Mouse (Mus musculus) myocyte (in vitro differentiated cells): ENCODE data around the gene Gcnt3. TPM values are rescaled to one million over a fixed set of nuclear protein-coding genes. Genes with fewer than 3 reads are reported as not detected.

ENCODE experiments used
- H3K27me3 ChIP-seq: one replicate; pipeline ENCODE4 v1.6.1; 2011; ENCODE audit not compliant: control insufficient read depth, insufficient read depth, insufficient read length
- H3K36me3 ChIP-seq: one replicate; pipeline ENCODE4 v1.6.1; 2011; ENCODE audit not compliant: control insufficient read depth, insufficient read depth
- H3K4me2 ChIP-seq: one replicate; pipeline ENCODE4 v1.6.1; 2011; ENCODE audit warnings: low read depth, control low read depth
- H3K4me3 ChIP-seq: one replicate; pipeline ENCODE4 v1.5.1; 2011; ENCODE audit warnings: mild to moderate bottlenecking, control low read depth, moderate library complexity
- H3K79me2 ChIP-seq: one replicate; pipeline ENCODE4 v1.6.1; 2011; ENCODE audit not compliant: control insufficient read depth, insufficient read depth
- H3ac ChIP-seq: one replicate; pipeline ENCODE4 v1.6.1; 2011; ENCODE audit not compliant: control insufficient read depth, insufficient read length
- CEBPB ChIP-seq: IDR thresholded peaks from 2 replicates; pipeline ENCODE4 v1.6.1; 2011; ENCODE audit warnings: mild to moderate bottlenecking, moderate library complexity; ENCODE audit not compliant: poor library complexity, insufficient read depth, severe bottlenecking
- E2F4 ChIP-seq: IDR thresholded peaks from one replicate; pipeline ENCODE4 v1.6.1; 2011; ENCODE audit warnings: mild to moderate bottlenecking, control low read depth, moderate library complexity; ENCODE audit not compliant: insufficient read depth
- MAX ChIP-seq: IDR thresholded peaks from one replicate; pipeline ENCODE4 v1.6.1; 2011; ENCODE audit warnings: low read depth, mild to moderate bottlenecking, control low read depth
- MYOD1 ChIP-seq, 3 experiments: IDR thresholded peaks; one replicate each; pipeline ENCODE4 v1.6.1; 2011; ENCODE audit warnings: control low read depth in 2 of 3, low read depth in 2 of 3, mild to moderate bottlenecking in 2 of 3, moderate library complexity in 1 of 3; ENCODE audit not compliant: insufficient read length in 2 of 3, control insufficient read depth in 1 of 3
- MYOG ChIP-seq, 3 experiments: IDR thresholded peaks; one replicate each; pipeline ENCODE4 v1.6.1; 2011; ENCODE audit warnings: control low read depth in 2 of 3, low read depth in 2 of 3, mild to moderate bottlenecking in 2 of 3; ENCODE audit not compliant: insufficient read length in 2 of 3, control insufficient read depth in 1 of 3, insufficient read depth in 1 of 3
- POLR2A ChIP-seq: IDR thresholded peaks from one replicate; pipeline ENCODE4 v1.6.1; 2011; ENCODE audit warnings: low read depth, mild to moderate bottlenecking, control low read depth, moderate library complexity; ENCODE audit not compliant: insufficient read length
- POLR2AphosphoS2 ChIP-seq: IDR thresholded peaks from one replicate; pipeline ENCODE4 v1.6.1; 2011; ENCODE audit warnings: low read depth, control low read depth; ENCODE audit not compliant: insufficient read length
- REST ChIP-seq: IDR thresholded peaks from one replicate; pipeline ENCODE4 v1.6.1; 2011; ENCODE audit warnings: mild to moderate bottlenecking, control low read depth, moderate library complexity; ENCODE audit not compliant: insufficient read depth, insufficient read length
- SRF ChIP-seq: IDR thresholded peaks from one replicate; pipeline ENCODE4 v1.6.1; 2011; ENCODE audit warnings: low read depth; ENCODE audit not compliant: control insufficient read depth, insufficient read length
- TCF12 ChIP-seq: IDR thresholded peaks from one replicate; pipeline ENCODE4 v1.6.1; 2011; ENCODE audit warnings: mild to moderate bottlenecking, control low read depth; ENCODE audit not compliant: poor library complexity, insufficient read depth, severe bottlenecking
- TCF3 ChIP-seq: IDR thresholded peaks from one replicate; pipeline ENCODE4 v1.6.1; 2011; ENCODE audit warnings: low read depth, control low read depth; ENCODE audit not compliant: insufficient read length
- USF1 ChIP-seq: IDR thresholded peaks from one replicate; pipeline ENCODE4 v1.6.1; 2011; ENCODE audit warnings: low read depth, mild to moderate bottlenecking, control low read depth, moderate library complexity
- polyA plus RNA-seq: library from polyadenylated mRNA; unstranded; fragments of >200 nt; fragmentation: generic; extraction: Trizol; gene quantifications from one replicate; pipeline ENCODE4 v1.2.1, GENCODE M21; 2012; ENCODE audit warnings: missing spikeins

Gcnt3 gene
- polyA plus RNA-seq, 1 experiment = 0.05 TPM

GRCm38 (mm10) chr9:70072387-70072786 is 34.5 kb upstream of the Gcnt3 start:
- TF ChIP-seq MYOD1 (IDR thresholded peaks at IDR 0.05; ENCODE audit: control insufficient read depth in 1 of 3, insufficient read length in 2 of 3, low read depth in 2 of 3) (peak in 2 of 3 experiments; percentile 24 to 49), MYOG (IDR thresholded peaks at IDR 0.05; ENCODE audit: control insufficient read depth in 1 of 3, insufficient read depth in 1 of 3, insufficient read length in 2 of 3, low read depth in 2 of 3) (peak in 1 of 3 experiments; percentile 44), REST (no peak)
- H3ac ChIP-seq = no peak overlapping the region
- no peaks in the 10 kb centered on the region for H3K36me3 ChIP-seq
- H3K27me3 ChIP-seq = no peaks in the 10 kb centered on the region
- no peaks in the 10 kb centered on the region for H3K79me2 ChIP-seq
- H3K4me2 ChIP-seq = no peak overlapping the region
- no peak overlapping the region for H3K4me3 ChIP-seq

DNA sequence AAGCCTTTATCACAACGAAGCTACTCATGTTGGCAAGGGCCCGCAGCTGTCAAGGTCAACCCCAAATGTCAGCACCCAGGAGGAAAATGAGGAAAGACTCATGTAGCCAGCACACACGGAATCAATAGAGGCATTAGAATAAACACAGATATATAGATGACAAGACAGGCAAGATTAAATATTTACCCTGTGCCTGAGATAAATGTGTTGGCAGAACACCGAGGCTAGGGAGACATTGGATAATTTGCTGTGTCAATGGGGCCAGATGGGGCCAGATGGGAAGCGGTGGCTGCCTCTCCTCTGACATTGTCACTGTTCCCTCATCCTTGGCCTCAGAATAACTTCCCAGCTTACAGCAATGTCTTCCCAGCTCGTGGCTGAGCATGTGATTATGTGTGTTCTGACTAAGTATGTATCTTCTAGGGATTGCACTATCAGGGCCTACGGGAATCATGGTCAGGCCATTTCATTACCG is 32.1 kb upstream of the Gcnt3 start:
- H3K79me2 ChIP-seq = no peaks in the 10 kb centered on the region
- no peak for TF ChIP-seq CEBPB
- peak in 1 of 3 experiments; percentile 43 for TF ChIP-seq MYOG (IDR thresholded peaks at IDR 0.05; ENCODE audit: control insufficient read depth in 1 of 3, insufficient read depth in 1 of 3, insufficient read length in 2 of 3, low read depth in 2 of 3)
- peak in 2 of 3 experiments; percentile 17 to 27 for TF ChIP-seq MYOD1 (IDR thresholded peaks at IDR 0.05; ENCODE audit: control insufficient read depth in 1 of 3, insufficient read length in 2 of 3, low read depth in 2 of 3)

GRCm38 (mm10) chr9:70067497-70067896 is 29.6 kb upstream of the Gcnt3 start:
- Histone ChIP-seq H3K27me3 (no peaks in the 10 kb centered on the region), H3K4me3 (no peak overlapping the region), H3K79me2 (no peaks in the 10 kb centered on the region), H3ac (no peak overlapping the region), H3K36me3 (no peaks in the 10 kb centered on the region), H3K4me2 (no peak overlapping the region)
- TF ChIP-seq USF1 = no peak
- TF ChIP-seq REST = no peak
- TF ChIP-seq TCF3 = no peak
- TF ChIP-seq MAX = no peak
- TF ChIP-seq POLR2A = no peak
- no peak for TF ChIP-seq POLR2AphosphoS2
- no peak for TF ChIP-seq TCF12
- TF ChIP-seq MYOD1 (IDR thresholded peaks at IDR 0.05; ENCODE audit: control insufficient read depth in 1 of 3, insufficient read length in 2 of 3, low read depth in 2 of 3) = no peak
- TF ChIP-seq CEBPB = no peak
- no peak for TF ChIP-seq SRF
- TF ChIP-seq E2F4 = no peak
- no peak for TF ChIP-seq MYOG (IDR thresholded peaks at IDR 0.05; ENCODE audit: control insufficient read depth in 1 of 3, insufficient read depth in 1 of 3, insufficient read length in 2 of 3, low read depth in 2 of 3)

More for the DNA sequence above, 32.1 kb upstream of the Gcnt3 start:
- Histone ChIP-seq H3K4me2 (no peak overlapping the region), H3ac (no peak overlapping the region), H3K27me3 (no peaks in the 10 kb centered on the region), H3K36me3 (no peaks in the 10 kb centered on the region), H3K4me3 (no peak overlapping the region)

- no peak for TF ChIP-seq E2F4
- TF ChIP-seq MYOD1 (IDR thresholded peaks at IDR 0.05; ENCODE audit: control insufficient read depth in 1 of 3, insufficient read length in 2 of 3, low read depth in 2 of 3) = no peak
- TF ChIP-seq MAX = no peak
- TF ChIP-seq POLR2AphosphoS2 = no peak
- TF ChIP-seq REST = no peak
- TF ChIP-seq CEBPB = no peak
- no peak for TF ChIP-seq POLR2A
- TF ChIP-seq SRF = no peak
- TF ChIP-seq TCF3 = no peak
- TF ChIP-seq USF1 = no peak
- no peak for TF ChIP-seq MYOG (IDR thresholded peaks at IDR 0.05; ENCODE audit: control insufficient read depth in 1 of 3, insufficient read depth in 1 of 3, insufficient read length in 2 of 3, low read depth in 2 of 3)
- TF ChIP-seq TCF12 = no peak
- no peaks in the 10 kb centered on the region for H3K27me3 ChIP-seq
- no peaks in the 10 kb centered on the region for H3K79me2 ChIP-seq
- H3K4me3 ChIP-seq = no peak overlapping the region
- no peaks in the 10 kb centered on the region for H3K36me3 ChIP-seq
- H3ac ChIP-seq = no peak overlapping the region
- H3K4me2 ChIP-seq = no peak overlapping the region
Observed at GRCm38 (mm10) chr9:70062012-70062411, 24.1 kb upstream of the Gcnt3 start.

GRCm38 (mm10) chr9:70053411-70053810 is 15.5 kb upstream of the Gcnt3 start:
- no peak for TF ChIP-seq CEBPB
- H3K4me2 ChIP-seq = peak overlapping the region; percentile 72
- H3K4me3 ChIP-seq = peak overlapping the region; percentile 10

More at GRCm38 (mm10) chr9:70053411-70053810, 15.5 kb upstream of the Gcnt3 start:
- Histone ChIP-seq H3ac (no peak overlapping the region), H3K27me3 (no peaks in the 10 kb centered on the region), H3K36me3 (no peaks in the 10 kb centered on the region), H3K79me2 (no peaks in the 10 kb centered on the region)
